Mouse (Mus musculus) embryonic facial prominence, embryonic 15.5 days (tissue): ENCODE measurements around the gene Tmem37. TPM values are rescaled to one million over a fixed set of nuclear protein-coding genes. Genes with fewer than 3 reads are reported as not detected.
"Not testable (repeated sequence)": the region's sequence is repeated elsewhere in the genome, so short reads cannot be mapped to it uniquely, and the experiment has no call there.

ENCODE experiments used
- ATAC-seq: fragments of 200-750 bp; cut with Nextera tagmentation; 2 replicates; pipeline ENCODE4 v1.8.0; 2017; ENCODE audit warnings: low read depth, moderate TSS enrichment; ENCODE audit not compliant: insufficient number of reproducible peaks, low FRiP score, low TSS enrichment
- H3K27ac ChIP-seq: fragments of 300-500 bp; sonication (generic); replicated peaks from 2 replicates; pipeline ENCODE4 v1.5.1; 2015; ENCODE audit warnings: mild to moderate bottlenecking, inconsistent platforms
- H3K27me3 ChIP-seq: fragments of 300-500 bp; sonication (generic); 2 replicates; pipeline ENCODE4 v1.6.1; 2015; ENCODE audit warnings: inconsistent platforms
- H3K36me3 ChIP-seq: fragments of 300-500 bp; sonication (generic); 2 replicates; pipeline ENCODE4 v1.6.1; 2015; ENCODE audit warnings: mild to moderate bottlenecking, inconsistent platforms
- H3K4me1 ChIP-seq: fragments of 300-500 bp; sonication (generic); 2 replicates; pipeline ENCODE4 v1.6.1; 2015; ENCODE audit warnings: inconsistent platforms
- H3K4me2 ChIP-seq: fragments of 300-500 bp; sonication (generic); replicated peaks from 2 replicates; pipeline ENCODE4 v1.6.1; 2015; ENCODE audit warnings: mild to moderate bottlenecking, inconsistent platforms
- H3K4me3 ChIP-seq: fragments of 300-500 bp; sonication (generic); replicated peaks from 2 replicates; pipeline ENCODE4 v1.5.1; 2015; ENCODE audit warnings: mild to moderate bottlenecking, inconsistent platforms
- H3K9ac ChIP-seq: fragments of 300-500 bp; sonication (generic); 2 replicates; pipeline ENCODE4 v1.6.1; 2015; ENCODE audit warnings: inconsistent platforms
- H3K9me3 ChIP-seq: fragments of 300-500 bp; sonication (generic); replicated peaks from 2 replicates; pipeline ENCODE4 v1.6.1; 2016; ENCODE audit warnings: inconsistent platforms
- WGBS: fragments of 180-500 bp; shearing (Covaris S2); methylation state at CpG from one replicate; pipeline ENCODE4 v1.1.7; 2015; 5-methylcytosine and 5-hydroxymethylcytosine counted together
- polyA plus RNA-seq: library from polyadenylated mRNA; unstranded; fragments of >200 nt; fragmentation: Nextera tagmentation; extraction: Ambion mirVana; gene quantifications from 2 replicates; pipeline ENCODE4 v1.2.1, GENCODE M21; 2015

Tmem37 gene
- polyA plus RNA-seq, 1 experiment from 2014 or later, result 11.4 TPM

DNA sequence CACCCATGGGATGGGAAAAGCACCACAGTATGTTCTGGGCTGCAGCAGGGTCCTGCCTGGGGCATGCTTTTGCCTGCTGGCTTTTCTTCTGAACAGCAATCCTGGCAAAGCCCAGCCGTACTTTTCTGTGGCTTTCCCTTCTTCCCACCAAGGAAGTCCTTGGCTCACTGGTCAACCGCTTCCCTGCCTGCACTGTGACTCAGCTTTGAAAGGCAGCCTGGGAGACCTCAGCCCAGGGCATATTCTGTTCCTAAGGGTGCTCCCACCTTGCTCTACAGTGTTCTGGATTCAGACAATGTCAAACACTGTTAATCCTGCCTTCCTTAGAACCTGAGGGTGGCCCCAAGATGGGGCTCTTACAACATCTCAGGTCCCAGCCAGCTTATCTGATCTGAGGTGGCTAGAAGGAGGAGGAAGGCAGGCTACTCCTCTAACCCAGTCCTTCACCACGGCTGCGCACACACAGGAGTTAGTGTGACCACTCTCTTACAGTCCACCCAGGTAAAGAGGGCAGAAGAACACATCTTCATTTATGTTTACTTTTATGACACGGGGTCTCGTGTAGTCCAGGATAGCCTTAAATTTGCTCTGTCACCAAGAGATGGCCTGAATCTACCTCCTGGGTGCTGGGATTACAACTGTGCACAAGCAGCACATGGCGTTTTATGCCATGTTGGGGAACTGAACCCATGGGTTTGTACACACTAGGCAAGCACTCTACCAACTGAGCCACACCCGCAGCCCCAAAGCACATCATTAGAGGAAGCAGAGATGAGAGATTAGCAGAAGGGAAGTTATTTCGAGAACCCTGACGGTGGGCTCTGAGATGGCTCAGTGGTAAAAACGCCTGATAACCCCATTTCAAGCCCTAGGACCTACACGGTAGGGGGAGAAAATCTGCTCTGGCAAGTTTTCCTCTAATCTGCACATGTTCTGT lies 38.6 kb upstream of the Tmem37 start:
- Histone ChIP-seq H3K9me3 (peaks cover 5% of the 10 kb centered on the region; the same call in 1 of the 2 replicates), H3K36me3 (peaks cover 36% of the 10 kb centered on the region), H3K9ac (no peak overlapping the region), H3K27me3 (no peaks in the 10 kb centered on the region), H3K4me3 (no peak overlapping the region), H3K4me2 (no peak overlapping the region), H3K4me1 (peaks cover 6% of the 10 kb centered on the region; the same call in 1 of the 2 replicates), H3K27ac (peak overlapping the region; percentile 69)
- WGBS, result 82% methylated on average over 12 of the region's 12 CpGs
- ATAC-seq, result no peak

DNA sequence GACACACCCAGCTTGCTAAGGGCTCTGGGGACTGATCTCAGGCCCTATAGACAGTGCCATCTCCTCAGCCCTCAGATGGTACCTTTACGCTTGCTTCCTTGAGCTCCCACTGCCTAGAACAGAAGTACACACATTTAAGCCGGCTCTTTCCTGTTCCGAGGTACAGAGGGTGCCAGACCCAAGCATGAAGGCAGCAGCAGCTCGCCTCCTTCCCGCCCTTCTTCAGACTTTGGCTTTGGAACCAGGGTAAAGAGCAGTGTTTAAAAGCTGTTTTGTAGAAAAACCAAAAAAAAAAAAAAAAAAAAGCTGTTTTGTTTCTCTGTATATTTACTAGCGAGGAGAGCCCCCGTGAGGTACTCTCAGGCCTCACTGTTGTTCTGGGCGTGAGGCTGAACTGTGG lies 37.9 kb upstream of the Tmem37 start:
- Histone ChIP-seq H3K4me1 (no peaks in the 10 kb centered on the region), H3K9ac (no peak overlapping the region), H3K4me3 (no peak overlapping the region), H3K36me3 (peaks cover 35% of the 10 kb centered on the region), H3K9me3 (peaks cover 5% of the 10 kb centered on the region; the same call in 1 of the 2 replicates), H3K27ac (peak overlapping the region; percentile 69), H3K4me2 (no peak overlapping the region), H3K27me3 (no peaks in the 10 kb centered on the region)
- 81% methylated on average over 8 of the region's 8 CpGs for WGBS
- no peak for ATAC-seq

DNA sequence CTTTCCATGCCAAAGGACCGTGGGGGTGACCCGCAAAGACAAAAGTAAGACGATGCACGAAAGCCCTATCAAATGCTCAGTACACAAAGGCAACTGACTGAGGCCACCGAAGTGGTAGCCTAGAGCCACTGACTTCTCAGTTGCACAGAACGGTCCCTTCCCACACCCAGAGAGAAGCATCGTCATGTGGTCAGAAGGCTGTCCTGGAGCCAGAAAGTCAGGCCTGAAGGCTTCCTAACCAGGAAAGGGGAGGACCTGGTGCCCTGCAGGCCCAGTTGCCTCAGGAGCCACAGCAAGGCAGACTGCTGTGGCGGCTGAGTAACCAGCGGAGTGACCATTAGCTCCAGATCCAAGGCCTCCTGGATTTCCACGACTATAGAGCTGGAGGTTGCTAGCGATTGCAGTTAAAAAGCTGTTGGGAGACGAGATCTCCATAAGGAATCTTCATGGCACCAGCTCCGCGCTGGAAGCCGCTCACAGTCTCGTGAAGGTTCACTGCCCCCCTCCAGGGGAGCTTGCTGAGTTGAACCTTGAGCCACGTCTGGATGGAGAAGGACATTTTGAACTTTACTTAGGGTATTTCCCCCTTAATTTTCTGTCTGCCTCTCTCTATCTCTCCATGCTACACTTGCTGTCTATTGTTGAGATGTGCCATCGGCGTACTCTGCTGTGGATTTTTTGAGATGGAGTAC lies 36.0 kb upstream of the Tmem37 start:
- ATAC-seq, result no peak
- 90% methylated on average over 19 of the region's 19 CpGs for WGBS

DNA sequence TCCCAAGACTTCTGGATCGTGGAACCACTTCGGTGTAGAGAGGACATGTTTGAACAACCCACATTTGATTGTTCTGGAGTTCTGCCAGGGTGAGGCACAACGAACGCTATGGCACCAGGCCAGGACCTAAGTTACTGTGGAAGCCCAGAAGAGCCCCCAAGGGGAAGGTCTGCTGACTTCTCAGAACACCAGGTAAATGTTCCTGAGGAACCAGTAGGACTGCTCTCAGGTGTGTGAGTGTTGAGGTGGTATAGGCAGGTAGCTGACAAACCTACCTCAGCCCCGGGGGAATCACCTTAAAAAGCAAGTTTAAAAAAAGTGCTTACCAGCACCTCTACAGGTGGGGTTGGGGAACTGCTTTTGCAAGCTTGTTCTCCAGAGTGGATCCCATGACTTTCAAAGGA lies 31.7 kb upstream of the Tmem37 start:
- H3K36me3 ChIP-seq, result no peaks in the 10 kb centered on the region
- no peaks in the 10 kb centered on the region for H3K9me3 ChIP-seq
- H3K4me3 ChIP-seq, result no peak overlapping the region
- H3K27ac ChIP-seq, result peak overlapping the region; percentile 51
- 53% methylated on average over 5 of the region's 5 CpGs for WGBS
- H3K4me1 ChIP-seq, result no peaks in the 10 kb centered on the region
- H3K9ac ChIP-seq, result no peak overlapping the region
- ATAC-seq, result 0 out of 2 replicates have a peak, but pooled peaks have one; percentile 56
- no peak overlapping the region for H3K4me2 ChIP-seq
- no peaks in the 10 kb centered on the region for H3K27me3 ChIP-seq

More for the DNA sequence above, 36.0 kb upstream of the Tmem37 start:
- Histone ChIP-seq H3K9me3 (peaks cover 5% of the 10 kb centered on the region; the same call in 1 of the 2 replicates), H3K36me3 (peaks cover 21% of the 10 kb centered on the region), H3K4me3 (no peak overlapping the region), H3K4me1 (no peaks in the 10 kb centered on the region), H3K27ac (no peak overlapping the region), H3K9ac (no peak overlapping the region), H3K27me3 (no peaks in the 10 kb centered on the region), H3K4me2 (no peak overlapping the region)

DNA sequence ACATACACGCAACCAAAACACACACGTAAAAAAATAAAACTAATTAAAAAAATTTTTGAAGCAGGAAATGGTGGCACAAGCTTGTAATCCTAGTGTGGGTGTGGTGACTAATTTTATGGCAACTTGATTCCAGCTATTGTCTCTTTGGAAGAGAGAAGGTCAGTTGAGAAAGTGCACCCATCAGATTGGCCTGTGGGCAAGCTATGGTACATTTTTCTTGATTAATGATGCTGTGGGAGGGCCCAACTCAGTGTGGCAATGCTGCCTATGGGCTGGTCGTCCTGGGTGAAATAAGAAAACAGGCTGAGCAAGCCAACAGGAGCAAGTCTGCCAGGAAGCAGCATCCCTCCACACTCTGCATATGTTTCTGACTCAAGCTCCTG lies 27.3 kb upstream of the Tmem37 start:
- 71% methylated on average over 3 of the region's 3 CpGs for WGBS
- no peak overlapping the region for H3K4me3 ChIP-seq

DNA sequence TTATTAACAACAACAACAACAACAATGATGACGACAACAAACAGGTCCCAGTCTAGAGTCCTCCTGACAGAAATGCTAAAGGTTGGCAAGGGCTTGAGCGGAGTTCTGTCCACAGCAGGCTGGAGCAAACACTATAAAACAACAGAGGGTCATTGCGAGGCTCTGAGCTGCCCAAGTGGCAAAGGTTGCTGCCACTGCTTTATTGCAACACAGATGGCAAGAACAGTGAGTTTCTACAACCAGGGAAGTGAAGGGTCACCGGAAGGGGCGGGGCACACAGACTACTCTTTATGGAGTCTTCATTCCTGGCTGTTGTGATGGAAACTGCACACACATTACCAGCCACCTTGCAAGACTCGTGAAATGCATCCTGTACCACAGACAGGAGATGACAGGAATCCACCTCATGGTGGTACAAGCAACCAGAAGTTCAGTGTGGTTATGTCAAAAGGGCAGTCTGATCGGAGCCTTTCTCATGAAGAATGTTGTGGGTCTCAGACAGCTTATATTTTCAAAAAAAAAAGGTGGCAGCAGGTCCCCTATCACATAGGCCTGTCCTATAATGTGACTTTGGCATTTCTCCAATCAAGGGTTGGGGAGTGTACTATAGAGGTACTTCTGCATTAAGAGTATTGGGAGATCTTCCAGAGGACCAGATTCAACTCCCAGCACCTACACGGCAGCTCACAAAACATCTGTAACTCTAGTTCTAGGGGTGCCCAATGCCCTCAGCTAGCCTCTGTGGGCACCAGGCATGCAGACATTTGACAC lies 26.8 kb upstream of the Tmem37 start:
- H3K4me1 ChIP-seq, result no peaks in the 10 kb centered on the region

More for the DNA sequence above, 27.3 kb upstream of the Tmem37 start:
- Histone ChIP-seq H3K27ac (no peak overlapping the region), H3K27me3 (no peaks in the 10 kb centered on the region), H3K36me3 (no peaks in the 10 kb centered on the region), H3K9me3 (no peaks in the 10 kb centered on the region), H3K9ac (no peak overlapping the region), H3K4me2 (no peak overlapping the region), H3K4me1 (no peaks in the 10 kb centered on the region)
- ATAC-seq, result no peak

DNA sequence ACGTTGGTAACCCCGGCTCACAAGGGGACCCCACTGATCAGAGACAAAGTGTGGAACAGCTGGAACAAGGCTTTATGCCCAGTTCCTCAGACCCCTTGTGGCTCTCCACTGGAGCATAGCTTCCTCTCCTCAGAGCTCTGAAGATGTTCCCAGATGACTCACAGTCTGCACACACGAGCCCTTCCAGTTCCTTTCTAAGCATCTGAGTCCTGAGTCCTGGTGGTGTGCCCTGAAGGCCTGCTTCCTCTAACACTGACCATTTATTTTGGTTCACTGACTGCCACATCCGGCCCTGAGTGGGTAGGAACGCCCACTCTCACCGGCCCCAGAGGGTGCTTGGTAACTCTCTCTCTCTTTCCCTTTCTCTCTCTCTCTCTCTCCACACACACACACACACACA lies 25.6 kb upstream of the Tmem37 start:
- ATAC-seq, result no peak

More for the DNA sequence above, 26.8 kb upstream of the Tmem37 start:
- WGBS, result 77% methylated on average over 8 of the region's 8 CpGs
- Histone ChIP-seq H3K9me3 (no peaks in the 10 kb centered on the region), H3K27me3 (no peaks in the 10 kb centered on the region), H3K9ac (no peak overlapping the region), H3K4me2 (no peak overlapping the region), H3K36me3 (no peaks in the 10 kb centered on the region), H3K27ac (no peak overlapping the region), H3K4me3 (no peak overlapping the region)
- no peak for ATAC-seq

DNA sequence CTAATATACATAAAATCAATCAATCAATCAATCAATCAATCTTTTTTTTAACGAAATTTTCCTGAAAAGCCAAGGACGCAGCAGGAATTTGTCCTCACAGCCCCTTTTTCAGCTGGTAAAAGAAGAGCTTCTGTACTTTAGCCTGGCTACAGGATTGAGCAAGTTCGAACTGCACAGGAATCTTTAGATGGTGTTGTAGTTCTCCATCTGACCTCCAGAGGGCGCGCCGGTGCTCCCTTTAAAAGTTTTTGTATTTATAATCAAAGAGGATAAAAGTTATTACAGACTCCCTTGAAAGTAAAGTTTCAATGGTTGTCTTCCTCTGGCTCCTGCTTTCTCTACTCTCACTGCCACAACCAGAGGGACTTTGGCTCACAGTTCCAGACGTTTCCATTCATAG lies 24.5 kb upstream of the Tmem37 start:
- Histone ChIP-seq H3K27ac (no peak overlapping the region), H3K4me2 (no peak overlapping the region), H3K4me3 (no peak overlapping the region), H3K4me1 (no peaks in the 10 kb centered on the region), H3K9ac (no peak overlapping the region), H3K36me3 (no peaks in the 10 kb centered on the region), H3K27me3 (no peaks in the 10 kb centered on the region), H3K9me3 (no peaks in the 10 kb centered on the region)
- WGBS, result 13% methylated on average over 7 of the region's 7 CpGs
- ATAC-seq, result no peak

More for the DNA sequence above, 25.6 kb upstream of the Tmem37 start:
- Histone ChIP-seq H3K9me3 (no peaks in the 10 kb centered on the region), H3K4me2 (no peak overlapping the region), H3K36me3 (no peaks in the 10 kb centered on the region), H3K4me1 (no peaks in the 10 kb centered on the region), H3K27me3 (no peaks in the 10 kb centered on the region), H3K4me3 (no peak overlapping the region), H3K27ac (no peak overlapping the region), H3K9ac (no peak overlapping the region)
- 39% methylated on average over 6 of the region's 6 CpGs for WGBS

DNA sequence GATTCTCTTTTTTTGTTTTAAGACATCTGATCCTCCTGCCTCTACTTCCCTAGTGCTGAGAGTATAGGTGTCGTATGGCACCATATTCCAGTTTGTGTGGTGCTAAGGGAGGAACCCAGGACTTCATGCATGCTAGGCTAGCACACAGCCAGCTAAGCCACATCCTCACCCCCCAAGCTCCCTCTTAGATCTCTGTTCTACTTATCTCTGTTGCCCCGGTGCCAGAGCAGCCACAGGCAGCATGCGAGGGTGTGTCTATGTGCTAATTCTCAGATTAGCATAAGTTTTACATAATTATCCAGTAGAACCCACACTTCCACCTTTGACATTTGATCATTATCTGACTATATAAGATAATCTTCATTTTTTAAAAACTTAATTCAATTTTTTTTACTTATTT lies 21.0 kb upstream of the Tmem37 start:
- Histone ChIP-seq H3K27me3 (no peaks in the 10 kb centered on the region), H3K36me3 (no peaks in the 10 kb centered on the region), H3K9me3 (no peaks in the 10 kb centered on the region), H3K4me2 (no peak overlapping the region), H3K4me3 (no peak overlapping the region), H3K9ac (no peak overlapping the region), H3K4me1 (no peaks in the 10 kb centered on the region), H3K27ac (no peak overlapping the region)
- WGBS, result 60% methylated on average over 3 of the region's 3 CpGs
- no peak for ATAC-seq

DNA sequence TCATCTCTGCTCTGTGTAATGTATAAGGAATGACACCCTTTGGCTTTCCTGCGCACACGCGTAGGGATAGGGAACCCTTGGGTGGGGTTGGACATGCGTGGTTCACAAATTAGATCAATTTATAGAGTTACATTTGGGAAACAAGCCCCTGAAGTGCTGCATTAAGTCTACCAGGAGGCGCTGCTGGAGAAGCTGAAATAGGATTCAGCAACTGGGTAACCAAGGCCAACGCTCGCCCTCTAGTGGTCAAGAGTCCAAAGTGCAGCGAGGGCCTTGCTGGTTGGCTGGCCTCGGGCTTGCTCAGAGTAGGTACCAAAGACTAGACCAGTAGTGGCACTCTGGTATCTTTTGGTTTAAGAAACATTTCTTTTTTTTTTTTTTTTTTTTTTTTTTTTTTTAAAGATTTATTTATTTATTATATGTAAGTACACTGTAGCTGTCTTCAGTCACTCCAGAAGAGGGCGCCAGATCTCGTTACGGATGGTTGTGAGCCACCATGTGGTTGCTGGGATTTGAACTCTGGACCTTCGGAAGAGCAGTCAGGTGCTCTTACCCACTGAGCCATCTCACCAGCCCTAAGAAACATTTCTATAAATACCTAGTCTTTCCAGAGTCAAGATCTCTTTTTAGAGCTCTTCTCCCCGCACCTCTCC lies 19.7 kb upstream of the Tmem37 start:
- H3K4me1 ChIP-seq, H3K27me3 ChIP-seq, H3K4me3 ChIP-seq, H3K9ac ChIP-seq, H3K36me3 ChIP-seq, ATAC-seq, H3K27ac ChIP-seq, H3K9me3 ChIP-seq, H3K4me2 ChIP-seq: not testable (repeated sequence)
- 49% methylated on average over 11 of the region's 14 CpGs for WGBS
